Mouse (Mus musculus): ENCODE measurements around the gene Fgfr2.
"Not testable (repeated sequence)": the region's sequence is repeated elsewhere in the genome, so short reads cannot be mapped to it uniquely, and the experiment has no call there.

Fgfr2 gene

DNA sequence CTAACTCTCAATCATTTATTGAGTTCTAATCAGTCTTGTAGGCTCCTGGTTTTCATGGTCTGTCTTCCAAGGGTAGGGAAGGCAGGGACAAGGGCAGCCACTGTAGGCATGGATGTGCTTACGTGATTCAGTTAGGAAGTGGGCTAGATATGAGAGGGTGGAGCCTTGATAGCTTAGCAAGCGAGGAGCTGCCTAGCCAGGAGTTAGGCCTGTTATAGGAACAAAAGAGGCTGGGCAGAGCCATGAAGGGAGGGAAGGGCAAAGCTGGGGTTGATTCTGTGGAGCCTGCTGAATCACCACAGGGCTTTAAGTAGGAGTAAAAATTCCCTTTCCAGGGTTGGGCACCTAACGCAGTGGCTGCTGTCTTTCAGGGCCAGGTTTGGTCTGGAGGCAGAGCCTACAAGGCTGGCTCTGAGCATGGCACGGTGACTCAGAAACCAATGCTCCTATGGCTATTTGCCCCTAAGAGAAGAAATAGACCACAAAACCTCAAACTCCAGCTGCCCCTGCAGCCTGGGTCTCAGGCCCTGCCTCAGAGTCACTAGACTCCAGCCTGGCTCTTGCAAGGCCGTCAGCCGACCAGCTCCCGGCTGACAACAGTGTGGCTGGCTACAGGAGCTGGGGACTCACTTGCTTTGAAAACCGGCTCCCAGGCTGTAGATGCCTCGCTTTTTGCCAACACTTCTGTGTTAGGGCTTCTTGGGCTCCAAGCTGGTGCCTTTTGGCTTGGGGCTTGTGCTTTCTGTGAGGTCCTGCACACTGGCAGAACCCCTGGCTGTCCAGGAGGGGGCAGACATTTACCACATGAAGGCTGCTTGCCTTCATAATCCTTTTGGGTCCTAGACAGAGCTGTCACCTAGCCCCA lies 2449.7 kb downstream of the Fgfr2 start:
- in situ Hi-C loops (cut with MseI, MboI), result no loop called here

GRCm38 (mm10) chr7:130671301-130671700 lies 2451.8 kb downstream of the Fgfr2 start:
- in situ Hi-C loops (cut with MseI, MboI), result no loop called here

- in situ Hi-C loops (cut with MseI, MboI), result no loop called here
Observed at GRCm38 (mm10) chr7:130670358-130670757, 2452.8 kb downstream of the Fgfr2 start.

- in situ Hi-C loops (cut with MseI, MboI), result no loop called here
Observed at GRCm38 (mm10) chr7:130669370-130669881, 2453.7 kb downstream of the Fgfr2 start.

DNA sequence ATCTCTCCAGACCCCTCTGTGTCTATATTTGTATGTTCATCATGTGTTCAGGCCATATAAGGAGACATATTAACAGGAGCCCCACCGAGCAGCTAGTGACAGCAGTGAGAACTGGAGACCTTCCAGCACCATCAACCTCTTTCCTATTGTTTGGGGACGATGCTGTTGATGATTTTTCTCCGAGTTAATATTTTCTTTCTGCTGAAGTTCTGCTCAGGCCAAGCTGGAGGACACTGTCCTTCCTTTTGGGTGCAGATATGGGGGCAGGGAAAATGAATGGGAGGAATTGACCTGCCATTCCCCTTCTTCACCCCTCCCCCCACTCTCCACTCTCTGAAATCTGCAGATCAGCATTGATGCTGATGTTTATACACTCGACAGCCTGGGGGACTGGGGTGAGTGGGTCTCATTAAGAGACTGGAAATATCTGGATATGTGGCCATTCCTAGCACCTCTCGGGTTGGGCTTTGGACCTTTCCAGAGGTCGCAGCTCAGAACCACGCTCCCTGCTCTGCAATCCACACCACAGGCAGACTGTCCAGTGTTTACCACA lies 2454.3 kb downstream of the Fgfr2 start:
- in situ Hi-C loops (cut with MseI, MboI), result no loop called here

- in situ Hi-C loops (cut with MseI, MboI), result not testable (repeated sequence)
Observed at GRCm38 (mm10) chr7:130668013-130668412, 2455.1 kb downstream of the Fgfr2 start.

DNA sequence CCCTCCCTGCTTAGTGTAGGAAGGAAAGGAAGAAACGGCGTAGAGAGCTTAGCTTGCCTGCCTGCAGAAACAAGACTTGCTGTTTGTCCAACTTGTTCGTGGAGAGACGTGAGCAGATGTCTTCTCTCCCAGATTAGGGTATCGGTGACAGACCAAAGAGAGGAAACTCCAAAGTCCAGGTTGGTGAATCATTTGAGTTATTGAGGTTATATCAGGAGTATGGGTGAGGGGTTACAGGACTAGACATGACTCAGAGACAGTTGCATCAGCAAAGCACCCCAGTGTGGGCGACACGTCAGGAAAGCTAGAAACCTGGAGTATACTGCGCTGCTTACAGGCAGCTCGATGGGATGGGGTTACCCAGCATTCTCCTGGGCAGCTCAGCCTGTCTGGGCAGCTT lies 2457.8 kb downstream of the Fgfr2 start:
- in situ Hi-C loops (cut with MseI, MboI), result no loop called here

DNA sequence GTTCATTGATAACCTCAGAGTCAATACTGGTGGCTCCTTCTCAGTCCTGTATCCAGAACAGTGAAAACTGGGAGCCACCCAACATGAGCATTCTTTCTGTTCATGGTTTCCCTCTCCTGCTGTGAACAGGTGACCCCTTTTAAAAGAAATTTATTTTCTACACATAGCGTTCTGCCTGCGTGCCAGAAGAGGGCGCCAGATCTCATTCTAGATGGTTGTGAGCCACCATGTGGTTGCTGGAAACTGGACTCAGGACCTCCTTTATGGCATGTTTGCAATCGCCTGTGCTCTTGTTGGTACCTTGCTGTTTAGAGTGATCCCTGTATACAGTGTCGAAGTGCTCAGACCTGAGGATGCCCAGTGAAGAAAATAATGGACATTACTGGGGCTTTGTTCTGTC lies 2458.5 kb downstream of the Fgfr2 start:
- in situ Hi-C loops (cut with MseI, MboI), result no loop called here

GRCm38 (mm10) chr7:130664037-130664436 lies 2459.1 kb downstream of the Fgfr2 start:
- in situ Hi-C loops (cut with MseI, MboI), result no loop called here

DNA sequence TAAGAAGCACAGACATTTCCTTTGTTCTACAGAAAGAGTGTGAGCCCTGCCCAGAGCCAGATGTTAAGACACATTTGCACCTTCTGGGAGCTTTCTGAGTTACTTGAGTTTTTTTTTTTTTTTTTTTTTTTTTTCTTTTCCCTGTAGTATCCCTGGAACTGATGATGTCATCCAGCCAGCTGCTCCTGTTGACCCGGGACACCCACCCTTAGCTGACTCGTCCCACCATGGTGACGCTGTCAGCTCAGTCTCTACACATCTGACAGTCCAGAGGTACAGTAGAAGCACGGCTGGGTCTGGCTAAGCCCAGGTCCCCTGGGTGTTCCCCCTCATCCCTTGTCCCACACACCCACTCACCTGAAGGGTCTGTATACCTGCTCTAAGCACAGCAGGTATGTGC lies 2460.3 kb downstream of the Fgfr2 start:
- in situ Hi-C loops (cut with MseI, MboI), result no loop called here

DNA sequence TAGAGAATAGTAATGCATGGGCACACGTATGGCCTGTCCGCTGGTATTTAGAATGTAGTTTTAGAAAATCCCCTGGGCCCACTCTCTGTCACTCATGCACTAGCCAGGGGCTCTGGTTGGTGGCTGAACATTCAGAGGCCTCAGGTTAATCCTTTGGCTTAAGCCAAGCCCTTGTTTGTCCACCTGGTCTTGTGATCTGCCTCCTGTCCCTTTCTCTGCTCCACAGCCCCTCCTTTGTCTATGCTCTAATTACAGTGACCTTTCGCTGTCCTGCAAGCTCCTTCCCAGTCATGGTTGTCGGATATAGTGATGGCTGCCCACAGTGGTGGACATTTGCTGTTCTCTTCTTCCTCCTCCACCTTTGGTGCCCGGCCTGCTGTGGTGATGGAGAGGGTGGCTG lies 2460.9 kb downstream of the Fgfr2 start:
- in situ Hi-C loops (cut with MseI, MboI), result no loop called here

DNA sequence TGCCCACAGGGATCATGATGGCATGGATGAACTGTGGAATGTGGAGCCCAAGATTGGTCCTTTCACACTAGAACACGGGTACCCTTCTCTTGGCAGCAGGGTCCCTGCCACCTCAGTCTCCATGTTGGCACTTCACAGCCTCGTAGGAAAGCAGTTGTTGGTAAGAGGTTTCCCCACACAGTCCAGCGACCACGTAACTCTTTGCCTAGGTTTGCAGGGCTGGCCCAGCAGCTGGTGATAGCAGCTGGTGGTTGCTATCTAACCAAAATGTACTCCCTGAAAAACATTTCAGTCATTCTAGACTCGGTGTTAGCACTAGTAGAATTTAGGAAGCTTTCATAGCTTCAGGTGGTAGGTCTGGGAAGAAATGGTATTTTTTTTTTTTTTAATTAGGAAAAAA lies 2464.0 kb downstream of the Fgfr2 start:
- in situ Hi-C loops (cut with MseI, MboI), result no loop called here

GRCm38 (mm10) chr7:130657751-130658150 lies 2465.4 kb downstream of the Fgfr2 start:
- in situ Hi-C loops (cut with MseI, MboI), result no loop called here

DNA sequence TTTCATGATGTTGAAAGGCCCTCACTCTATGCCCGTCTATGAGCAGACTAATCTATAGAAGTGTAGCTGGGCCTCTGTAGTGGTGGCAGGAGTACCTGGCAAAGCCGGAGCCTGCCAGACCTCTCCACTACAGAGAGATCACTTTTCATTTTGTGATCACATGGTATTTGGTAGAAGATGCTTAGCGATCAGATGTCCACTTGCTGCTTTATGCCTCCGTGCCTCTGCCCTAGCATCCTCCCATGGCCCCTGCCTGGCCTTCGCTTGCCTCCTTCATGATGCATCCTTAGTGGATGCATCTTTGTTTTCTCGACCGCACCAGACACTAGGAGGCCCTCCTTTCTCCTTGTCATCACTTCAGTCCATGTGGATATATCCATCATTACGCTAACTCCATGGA lies 2466.2 kb downstream of the Fgfr2 start:
- in situ Hi-C loops (cut with MseI, MboI), result no loop called here

- in situ Hi-C loops (cut with MseI, MboI), result no loop called here
Observed at GRCm38 (mm10) chr7:130654562-130654961, 2468.6 kb downstream of the Fgfr2 start.

GRCm38 (mm10) chr7:130653036-130653555 lies 2470.1 kb downstream of the Fgfr2 start:
- in situ Hi-C loops (cut with MseI, MboI), result no loop called here

DNA sequence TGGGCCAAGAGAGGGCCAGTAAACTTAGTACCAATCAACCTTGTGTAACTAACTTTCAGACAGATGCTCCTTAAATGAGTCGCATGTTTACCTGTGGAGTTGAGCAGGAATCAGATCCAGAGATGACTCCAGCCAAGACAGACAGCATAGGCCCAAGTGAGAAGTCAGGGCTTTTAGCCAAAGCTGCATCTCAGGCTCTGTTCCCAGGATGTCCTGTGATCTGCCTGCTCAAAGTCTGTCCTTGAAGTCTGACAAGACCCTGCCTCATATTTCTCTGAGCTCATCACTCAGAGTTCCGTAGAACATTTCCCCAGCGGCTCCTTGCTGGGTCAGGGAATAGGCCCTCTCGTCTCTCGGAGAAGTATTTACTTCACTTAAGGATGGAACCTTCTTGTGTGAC lies 2472.5 kb downstream of the Fgfr2 start:
- in situ Hi-C loops (cut with MseI, MboI), result no loop called here

- in situ Hi-C loops (cut with MseI, MboI), result no loop called here
Observed at GRCm38 (mm10) chr7:130649257-130649656, 2473.9 kb downstream of the Fgfr2 start.

GRCm38 (mm10) chr7:130648061-130648460 lies 2475.1 kb downstream of the Fgfr2 start:
- in situ Hi-C loops (cut with MseI, MboI), result no loop called here

DNA sequence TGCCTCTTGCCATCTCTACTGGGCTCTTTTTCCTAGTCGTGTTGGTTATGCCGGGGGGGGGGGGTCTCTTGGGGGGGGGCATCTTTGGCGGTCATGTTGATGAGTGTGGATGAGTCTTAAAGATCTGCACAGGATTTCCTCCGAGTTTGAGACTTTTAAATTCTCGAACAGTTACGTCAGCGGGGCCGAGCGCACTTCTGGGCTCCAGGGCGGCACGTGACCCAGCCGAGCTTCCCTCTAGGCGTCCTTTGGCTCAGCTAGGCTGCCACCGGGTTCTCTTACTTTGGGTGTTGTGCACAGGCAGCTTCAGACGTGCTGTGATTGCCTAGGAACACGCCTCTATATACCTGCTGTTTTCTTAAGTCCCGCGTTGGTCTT lies 2476.4 kb downstream of the Fgfr2 start:
- in situ Hi-C loops (cut with MseI, MboI), result no loop called here

GRCm38 (mm10) chr7:130645994-130646761 lies 2477.0 kb downstream of the Fgfr2 start:
- in situ Hi-C loops (cut with MseI, MboI), result no loop called here

DNA sequence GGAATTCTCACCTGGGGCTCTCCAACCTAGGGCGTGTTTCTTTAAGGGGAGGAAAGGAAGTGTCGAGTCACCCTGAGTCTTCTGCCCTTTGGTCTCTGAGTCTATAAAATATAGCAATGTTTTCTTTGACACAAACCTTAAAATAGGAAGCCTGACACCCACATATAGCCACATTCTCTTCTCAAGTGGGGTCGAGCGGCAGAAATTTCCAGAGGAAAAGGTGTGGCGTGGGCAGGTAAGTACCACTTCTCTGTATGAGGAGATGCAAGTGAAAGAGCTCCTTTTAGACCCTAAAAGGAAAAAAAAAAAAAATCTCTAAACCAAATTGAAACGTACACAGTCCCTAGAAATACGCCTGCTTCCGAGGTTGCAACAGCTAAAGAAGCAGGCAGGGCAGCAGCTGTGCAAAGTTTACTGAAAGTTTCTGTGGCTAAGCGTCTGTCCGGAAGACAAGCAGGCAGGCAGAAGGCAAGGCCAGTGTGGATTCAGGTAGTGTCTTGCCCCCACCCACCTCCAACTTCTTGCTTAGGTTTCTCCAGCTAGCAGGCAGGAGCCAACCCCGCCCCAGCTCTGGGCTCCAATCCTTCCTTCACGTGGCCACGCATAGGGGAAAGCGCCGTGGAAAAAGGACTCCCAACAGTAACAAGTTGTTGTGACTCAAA lies 2477.7 kb downstream of the Fgfr2 start:
- in situ Hi-C loops (cut with MseI, MboI), result no loop called here

Data from mouse trophoblast stem cell (cell line).